Mouse (Mus musculus): ENCODE measurements around the gene Pde5a. TPM values are rescaled to one million over a fixed set of nuclear protein-coding genes. Genes with fewer than 3 reads are reported as not detected.

The Pde5a gene
- 10 to 100 TPM; 10.3 to 17.1 (median 12.9) TPM for total RNA-seq (2022)

DNA sequence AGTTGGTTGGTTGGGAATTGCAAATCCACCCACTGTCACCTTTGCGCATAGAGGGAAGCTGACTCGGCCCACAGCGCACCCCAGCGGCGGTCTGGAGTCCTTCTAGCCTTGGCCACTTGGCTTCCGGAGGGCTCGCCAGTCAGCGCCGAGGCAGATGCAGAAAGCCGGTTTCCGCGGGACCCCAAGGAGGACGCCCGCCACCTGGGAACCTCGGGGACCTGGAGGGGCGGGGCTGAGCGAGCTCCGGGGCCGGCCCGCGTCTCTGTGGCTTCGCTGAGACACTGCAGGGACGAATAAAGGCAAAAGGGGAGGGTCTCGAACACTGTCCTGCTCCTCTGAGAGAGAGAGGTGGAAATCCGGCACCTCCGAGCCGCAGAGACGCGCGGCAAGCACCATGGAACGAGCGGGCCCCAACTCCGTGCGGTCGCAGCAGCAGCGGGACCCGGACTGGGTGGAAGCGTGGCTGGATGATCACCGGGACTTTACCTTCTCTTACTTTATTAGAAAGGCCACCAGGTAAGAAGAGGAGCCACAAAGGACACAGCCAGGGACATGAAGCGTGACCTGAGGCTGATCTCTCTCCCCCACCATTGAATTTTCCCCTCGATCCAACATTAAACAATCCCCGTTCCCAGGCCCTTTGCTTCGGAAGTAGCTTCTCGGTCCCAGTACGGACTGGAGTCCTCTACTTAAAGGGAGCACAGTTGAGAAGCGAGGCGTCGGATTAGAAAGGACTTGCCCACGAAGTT lies at the start of gene Pde5a:
Gene Pde5a (plus strand): TSS at position 96 of the 749 bp plus-strand sequence.
- DNase-seq (ENCODE audit: low spot score in 2 of 2) = peak in 1 of 2 experiments; percentile 5

DNA sequence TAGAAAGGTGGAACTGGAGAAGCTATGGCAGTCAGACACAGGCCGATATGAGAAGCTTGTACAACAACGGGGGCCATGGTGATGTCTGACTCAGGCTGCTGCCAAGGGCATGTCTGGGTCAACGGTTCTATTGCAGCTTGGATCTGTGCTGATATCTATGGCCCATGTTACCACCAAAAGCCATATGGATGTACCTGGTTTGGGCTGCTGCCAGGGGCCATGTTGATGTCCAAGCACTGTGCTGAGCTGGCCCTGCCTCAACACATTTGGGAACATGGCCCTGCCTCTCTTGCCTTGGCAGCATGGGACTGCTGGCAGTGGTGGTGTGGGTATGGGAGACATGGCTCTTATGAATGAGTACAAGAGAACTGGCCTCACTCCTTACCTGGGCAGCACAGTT lies 47.9 kb upstream of the Pde5a start:
- no peak for DNase-seq (ENCODE audit: low spot score in 2 of 2)

DNA sequence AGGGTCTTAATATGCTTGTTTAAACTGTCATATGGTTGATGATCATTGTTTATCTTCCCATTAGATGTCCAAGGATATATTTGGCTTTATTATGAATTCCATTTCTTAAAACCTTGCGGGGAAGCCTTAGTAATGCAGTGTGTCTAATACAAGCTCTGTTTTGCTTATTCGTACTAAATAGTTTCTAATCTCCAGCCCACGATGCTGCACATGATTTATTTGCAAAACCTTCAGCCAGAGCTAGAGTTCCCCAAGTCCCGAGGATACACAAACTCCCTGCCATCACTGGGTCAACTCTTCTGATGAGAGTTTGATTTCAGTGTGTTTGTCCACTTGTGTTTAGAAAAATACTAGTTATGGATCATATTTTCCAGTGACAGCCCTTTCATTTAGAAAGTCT lies 46.4 kb upstream of the Pde5a start:
- no peak for DNase-seq (ENCODE audit: low spot score in 2 of 2)

DNA sequence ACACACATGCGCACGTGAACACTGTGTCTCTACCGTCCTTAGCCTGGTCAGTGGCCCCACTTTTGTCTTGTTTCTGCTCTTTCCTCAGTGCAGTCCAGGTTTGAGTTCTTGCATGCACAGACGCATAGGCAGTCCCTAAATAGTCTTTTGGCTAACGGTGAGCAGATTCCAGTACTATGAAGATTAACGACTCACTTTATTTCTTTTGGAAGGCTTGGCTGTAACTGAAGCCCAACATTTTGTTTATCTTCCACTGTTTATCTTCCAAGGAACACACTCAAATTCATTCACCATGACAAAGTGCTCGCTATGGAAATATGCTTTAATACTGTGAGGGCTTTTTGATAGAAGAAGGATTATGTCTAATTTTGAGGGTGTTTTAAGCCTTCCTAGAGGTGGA lies 43.9 kb upstream of the Pde5a start:
- no peak for DNase-seq (ENCODE audit: low spot score in 2 of 2)

DNA sequence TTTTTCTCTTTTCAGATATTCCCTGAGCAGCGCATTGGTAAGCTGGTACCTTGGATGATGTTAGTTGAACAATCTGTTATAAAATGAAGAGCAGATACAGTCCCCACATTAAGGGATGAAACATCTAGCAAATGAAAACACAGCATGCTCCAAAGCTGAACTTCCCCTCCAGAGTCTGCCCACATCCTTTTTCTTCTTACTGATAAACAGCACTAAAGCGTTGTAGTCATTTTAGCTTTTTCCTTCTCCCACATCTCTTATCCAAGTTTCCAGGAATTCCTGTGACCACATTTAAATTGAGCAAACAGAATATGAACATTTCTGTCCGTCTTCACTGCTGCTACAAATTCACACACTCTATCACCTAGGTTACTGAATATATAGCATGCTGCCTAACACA lies 35.7 kb upstream of the Pde5a start:
- DNase-seq (ENCODE audit: low spot score in 2 of 2) = no peak

DNA sequence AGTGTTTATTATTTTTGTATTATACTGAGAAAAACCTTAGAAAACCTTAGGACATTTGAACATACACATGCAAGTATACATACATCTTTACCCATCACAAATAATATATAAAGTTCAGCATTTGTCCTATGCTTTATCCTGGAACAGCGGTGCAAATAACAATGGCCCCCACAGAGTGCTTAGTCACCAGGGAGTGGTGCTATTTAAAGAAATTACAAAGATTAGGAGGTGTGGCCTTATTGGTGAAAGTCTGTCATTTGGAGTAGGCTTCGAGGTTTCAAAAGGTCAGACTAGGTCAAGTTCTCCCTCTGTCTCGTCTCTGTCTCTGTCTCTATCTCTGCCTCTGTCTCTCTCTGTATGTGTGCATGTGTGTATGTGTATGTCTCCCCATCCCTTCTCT lies 32.9 kb upstream of the Pde5a start:
- no peak for DNase-seq (ENCODE audit: low spot score in 2 of 2)

DNA sequence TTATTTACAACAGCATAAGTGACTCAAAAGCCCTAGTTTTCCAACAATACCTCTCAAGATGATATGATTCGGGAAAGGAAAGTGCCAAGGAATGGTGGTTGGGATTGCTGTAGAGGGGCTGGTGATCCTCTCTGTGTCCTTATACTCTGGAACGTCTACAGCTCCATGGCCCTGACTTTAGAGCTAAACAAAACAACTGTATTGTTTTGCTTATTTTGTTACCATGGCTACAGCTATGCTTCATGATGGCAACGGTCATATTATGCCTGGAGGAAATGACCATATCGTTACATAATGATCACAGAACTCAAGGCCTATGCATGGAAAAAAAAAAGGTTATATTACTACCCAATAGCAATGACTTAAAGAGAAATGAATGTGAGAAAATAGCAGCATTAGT lies 32.1 kb upstream of the Pde5a start:
- DNase-seq (ENCODE audit: low spot score in 2 of 2) = no peak

DNA sequence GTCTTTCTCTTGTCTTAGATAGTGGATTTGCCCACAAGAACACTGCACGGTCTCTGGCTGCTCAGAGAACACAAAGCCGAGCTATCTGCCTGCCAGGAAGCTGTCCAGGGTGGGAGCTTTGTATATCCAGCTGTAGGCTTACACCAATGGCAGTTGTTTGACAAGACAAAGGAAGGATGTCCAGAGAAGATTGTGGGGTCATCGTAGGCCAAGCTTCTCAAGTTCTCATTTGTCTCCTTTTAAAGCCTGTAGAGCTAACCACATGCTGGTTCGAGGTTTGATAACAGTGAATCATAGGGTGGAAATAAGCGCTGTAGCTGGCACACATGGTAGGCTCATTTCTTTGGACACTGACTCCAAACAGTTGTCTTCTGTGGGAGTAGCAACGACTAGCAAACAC lies 24.5 kb upstream of the Pde5a start:
- no peak for DNase-seq (ENCODE audit: low spot score in 2 of 2)

DNA sequence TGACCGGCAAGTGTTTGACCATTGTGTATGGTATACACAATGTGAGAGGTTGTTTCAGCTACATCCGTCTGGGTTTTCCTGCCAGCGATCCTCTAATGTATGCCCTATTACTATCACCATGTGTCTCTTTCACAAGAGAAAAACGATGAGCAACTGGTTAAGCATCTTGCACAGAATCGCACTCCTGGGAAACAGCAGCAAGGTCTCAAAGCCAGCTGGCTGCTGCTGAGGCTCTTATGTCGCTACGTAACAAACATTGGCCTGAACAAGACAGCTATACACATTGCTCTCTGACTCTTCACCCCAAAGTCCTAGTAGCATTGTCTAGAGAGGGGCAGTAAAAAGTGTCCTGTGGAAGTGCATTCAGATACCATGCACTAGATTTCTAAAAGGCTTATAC lies 23.5 kb upstream of the Pde5a start:
- no peak for DNase-seq (ENCODE audit: low spot score in 2 of 2)

DNA sequence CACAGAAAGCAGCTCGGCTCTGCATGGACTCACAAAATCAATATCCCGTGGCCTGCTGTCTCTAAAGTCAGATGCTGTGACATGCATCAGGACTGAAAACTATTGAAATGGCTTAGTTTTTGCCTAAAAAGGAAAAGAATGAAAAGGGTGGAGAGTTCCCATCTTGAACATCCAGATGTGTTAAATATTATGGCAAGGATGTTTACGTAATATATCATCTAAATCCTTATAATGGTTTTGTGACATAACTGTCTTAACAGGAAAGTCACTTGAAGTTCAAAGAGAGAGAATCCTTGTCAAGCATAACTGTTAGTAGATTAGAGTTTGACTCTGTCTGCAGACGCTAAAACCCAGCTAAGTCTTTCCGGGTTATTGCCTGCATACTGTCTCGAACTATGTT lies 20.3 kb upstream of the Pde5a start:
- no peak for DNase-seq (ENCODE audit: low spot score in 2 of 2)

DNA sequence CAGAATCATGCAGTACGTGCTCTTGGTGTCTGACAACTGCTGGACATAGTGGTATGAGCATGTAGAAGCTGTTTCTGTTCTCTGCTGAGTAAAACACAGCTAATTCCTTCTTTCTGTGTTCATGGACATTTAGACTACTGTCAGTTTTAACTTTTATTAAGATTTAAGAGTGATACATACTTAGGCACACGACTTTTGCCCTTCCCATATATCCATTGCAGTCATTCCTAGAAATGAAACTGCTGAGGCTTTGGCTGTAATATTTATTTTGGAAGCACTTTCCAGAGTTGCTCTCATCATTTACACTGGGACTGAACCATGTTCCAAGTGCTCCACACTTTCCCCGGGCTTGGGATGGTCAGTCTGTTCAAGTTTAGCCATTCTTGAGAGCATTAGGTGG lies 18.6 kb upstream of the Pde5a start:
- no peak for DNase-seq (ENCODE audit: low spot score in 2 of 2)

DNA sequence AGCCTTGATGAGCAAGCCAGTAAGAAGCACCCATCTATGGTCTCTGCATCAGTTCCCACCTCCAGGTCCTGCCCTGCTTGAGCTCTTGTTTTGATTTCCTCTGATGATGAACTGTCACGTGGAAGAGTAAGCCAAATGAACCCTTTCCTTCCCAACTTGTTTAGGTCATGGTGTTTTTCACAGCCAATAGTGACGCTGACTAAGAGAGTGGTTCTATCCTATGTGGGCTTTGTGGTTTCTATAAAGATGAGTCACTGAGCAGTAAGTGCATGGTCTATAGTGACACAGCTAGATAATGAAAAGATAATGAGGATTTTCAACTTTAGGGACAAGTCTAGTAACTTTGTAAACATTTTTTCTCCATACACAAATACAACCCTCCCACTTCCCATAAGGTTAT lies 10.1 kb upstream of the Pde5a start:
- DNase-seq (ENCODE audit: low spot score in 2 of 2) = no peak

DNA sequence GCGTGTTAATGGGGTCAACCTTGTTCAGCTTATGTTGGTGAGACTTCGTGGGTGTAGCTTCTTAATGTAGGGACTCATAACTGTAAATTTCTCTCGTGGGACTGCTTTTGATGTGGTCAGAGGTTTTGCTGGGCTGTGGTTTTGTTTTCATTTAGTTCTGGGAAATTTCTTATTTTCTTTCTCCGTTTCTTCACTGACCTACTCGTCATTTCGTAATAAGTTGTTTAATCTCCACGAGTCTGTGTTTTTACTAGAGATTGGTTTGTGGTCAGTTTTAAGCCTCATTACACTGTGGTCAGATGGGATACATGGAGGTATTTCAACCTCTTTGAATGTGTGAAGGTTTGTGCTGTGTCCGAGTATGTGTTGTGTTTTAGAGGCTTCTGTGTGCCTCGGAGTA lies 7.2 kb upstream of the Pde5a start:
- no peak for DNase-seq (ENCODE audit: low spot score in 2 of 2)

DNA sequence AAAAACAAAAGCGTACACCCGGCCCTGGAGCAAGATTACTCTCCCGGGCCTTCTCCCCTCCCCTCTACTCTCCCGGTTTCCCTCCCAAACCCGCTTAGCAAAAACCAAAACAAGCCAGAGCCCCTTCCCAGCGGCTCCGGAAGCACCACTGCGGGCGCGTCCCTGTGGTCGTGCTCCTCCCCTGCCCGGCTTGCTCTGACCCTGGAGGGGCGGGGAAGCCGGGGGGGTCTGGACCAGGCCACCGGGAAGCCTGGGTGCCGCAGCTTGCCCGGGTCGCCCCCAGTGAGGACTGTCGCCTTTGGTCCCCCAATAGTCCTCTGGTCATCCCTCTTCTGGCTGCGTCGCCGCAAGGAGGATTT lies 833 bp downstream of the Pde5a start:
- no peak for DNase-seq (ENCODE audit: low spot score in 2 of 2)

DNA sequence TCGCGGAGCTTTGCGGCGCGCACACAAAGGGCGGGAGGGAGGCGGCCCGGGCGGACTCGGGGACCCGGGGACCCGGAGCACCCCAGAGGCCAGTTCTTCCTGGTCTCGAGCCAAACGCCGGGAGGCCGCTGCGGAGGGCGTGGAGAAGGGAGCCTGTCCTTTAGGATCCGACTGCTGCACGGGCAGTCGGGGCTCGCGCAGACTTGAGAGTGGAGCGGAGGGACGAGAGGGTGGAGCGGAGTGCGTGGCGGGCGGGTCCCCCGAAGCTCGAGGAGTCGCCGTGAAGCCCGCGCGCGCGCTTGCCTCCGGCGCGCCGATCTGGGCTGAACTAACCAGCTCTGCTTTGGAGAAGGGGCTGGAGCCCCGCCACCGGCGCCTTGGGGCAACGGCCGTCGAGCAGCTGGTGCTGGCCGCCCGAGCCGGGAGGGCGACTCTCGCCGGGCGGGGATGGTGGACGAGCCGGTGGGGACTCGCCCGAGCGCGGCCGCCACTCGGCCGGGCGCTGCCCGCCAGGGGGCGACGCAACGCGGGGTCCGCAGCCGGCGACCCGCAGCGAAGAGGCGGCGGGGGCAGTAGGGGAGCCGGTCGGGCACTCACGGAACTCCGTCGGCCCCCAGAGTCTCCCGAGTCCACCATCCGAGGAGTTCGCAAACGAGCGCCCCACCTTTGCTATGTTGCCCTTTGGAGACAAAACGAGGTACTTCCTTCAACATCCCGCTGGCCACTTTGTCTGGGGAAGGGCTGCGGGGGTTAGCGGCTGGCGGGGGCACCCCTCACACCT lies 1.4 kb downstream of the Pde5a start:
- DNase-seq (ENCODE audit: low spot score in 2 of 2) = peak; percentile 8 to 20

DNA sequence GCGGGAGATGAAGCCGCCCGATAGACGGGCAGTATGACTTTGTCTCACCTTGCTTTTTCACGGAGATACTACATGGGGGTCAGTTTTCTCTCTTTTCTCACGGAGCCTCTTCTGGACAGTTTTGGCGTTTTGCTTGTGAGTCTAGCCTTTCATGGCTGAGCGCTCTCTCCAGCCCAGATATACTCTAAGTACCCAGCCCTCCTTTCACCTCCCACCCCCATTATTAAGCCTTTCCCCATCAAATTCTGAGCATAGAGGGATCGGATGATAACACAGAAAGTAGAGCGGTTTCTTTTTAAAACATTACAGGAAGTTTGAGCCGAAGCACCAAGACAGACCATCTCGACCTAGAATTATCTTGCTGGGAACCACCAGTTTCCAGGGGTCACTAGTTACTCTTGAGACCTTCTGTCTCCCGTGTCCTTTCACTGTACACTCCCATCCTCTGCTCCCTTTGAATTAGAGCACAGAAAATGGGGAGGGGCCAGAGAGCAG lies 2.0 kb downstream of the Pde5a start:
- no peak for DNase-seq (ENCODE audit: low spot score in 2 of 2)

DNA sequence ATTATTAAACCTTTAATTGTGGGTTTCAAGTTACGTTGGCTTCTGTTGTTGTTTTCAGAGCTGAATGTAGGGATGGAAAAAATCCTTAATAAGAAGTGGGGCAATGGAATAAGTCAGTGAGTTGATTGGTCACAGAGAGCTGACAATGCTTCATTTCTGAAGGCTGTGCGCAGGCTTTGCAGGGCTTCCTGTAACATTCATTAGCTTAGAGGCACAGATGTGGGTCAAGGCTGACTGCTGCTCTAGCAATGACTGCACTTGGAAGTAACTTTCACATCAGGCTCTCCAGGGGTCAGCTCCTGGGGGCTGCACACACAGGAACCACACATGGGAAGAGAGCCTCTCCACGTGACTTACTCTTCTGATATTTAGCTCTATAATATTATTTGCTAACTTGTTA lies 5.1 kb downstream of the Pde5a start:
- DNase-seq (ENCODE audit: low spot score in 2 of 2) = no peak

DNA sequence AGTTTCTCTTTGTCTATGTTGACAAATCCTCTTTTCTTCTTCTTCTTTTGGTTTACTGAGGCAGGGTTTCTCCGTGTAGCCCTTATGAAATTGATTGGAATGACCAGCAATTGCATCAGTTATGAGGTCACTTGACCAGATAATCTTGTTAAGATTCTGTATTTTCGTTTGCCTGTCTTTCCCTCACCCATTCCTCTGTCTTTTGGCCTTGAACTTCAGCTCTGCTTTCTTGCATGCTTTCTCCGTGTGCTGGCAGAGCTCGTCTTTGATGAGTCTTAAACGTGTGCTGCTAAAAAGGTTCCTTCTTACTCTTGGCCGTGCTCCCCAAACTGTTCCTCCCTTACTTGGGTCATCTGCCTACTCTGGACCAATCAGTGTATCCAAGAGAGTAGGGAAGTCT lies 5.6 kb downstream of the Pde5a start:
- no peak for DNase-seq (ENCODE audit: low spot score in 2 of 2)

DNA sequence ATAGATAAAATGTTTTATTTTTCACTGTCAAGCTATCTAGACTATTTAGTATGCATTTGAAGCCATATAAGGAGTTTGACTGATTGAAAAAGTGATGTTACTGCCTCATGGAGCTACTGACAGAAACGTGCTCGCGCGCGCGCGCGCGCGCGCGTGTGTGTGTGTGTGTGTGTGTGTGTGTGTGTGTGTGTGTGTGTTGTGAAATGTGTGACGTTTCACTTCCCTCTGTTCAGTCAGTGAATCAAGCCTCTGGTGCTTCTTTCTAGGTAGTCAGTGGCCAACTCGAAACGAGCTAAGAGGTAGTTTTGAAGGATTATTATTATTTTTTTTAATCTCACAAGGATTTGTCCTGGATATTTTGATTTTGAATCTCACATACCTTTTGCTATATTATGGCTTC lies 10.7 kb downstream of the Pde5a start:
- DNase-seq (ENCODE audit: low spot score in 2 of 2) = no peak

DNA sequence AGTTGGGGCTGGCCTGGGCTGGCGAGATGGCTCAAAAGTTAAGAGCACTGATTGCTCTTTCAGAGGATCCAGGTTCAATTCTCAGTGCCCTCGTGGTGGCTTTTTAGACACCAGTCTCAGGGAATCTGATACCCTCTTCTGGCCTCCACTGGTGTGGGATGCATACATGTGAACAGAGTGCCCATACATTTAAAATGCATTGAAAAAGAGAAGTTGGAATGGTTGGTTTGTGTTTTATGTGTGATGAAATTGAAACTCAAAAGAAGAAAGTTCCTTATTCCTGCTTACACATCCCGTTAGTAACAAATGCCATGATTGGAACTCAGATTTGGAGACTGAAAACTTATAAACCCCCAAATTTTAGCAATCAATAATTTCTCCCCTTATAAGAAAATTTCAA lies 15.5 kb downstream of the Pde5a start:
- DNase-seq (ENCODE audit: low spot score in 2 of 2) = no peak

DNA sequence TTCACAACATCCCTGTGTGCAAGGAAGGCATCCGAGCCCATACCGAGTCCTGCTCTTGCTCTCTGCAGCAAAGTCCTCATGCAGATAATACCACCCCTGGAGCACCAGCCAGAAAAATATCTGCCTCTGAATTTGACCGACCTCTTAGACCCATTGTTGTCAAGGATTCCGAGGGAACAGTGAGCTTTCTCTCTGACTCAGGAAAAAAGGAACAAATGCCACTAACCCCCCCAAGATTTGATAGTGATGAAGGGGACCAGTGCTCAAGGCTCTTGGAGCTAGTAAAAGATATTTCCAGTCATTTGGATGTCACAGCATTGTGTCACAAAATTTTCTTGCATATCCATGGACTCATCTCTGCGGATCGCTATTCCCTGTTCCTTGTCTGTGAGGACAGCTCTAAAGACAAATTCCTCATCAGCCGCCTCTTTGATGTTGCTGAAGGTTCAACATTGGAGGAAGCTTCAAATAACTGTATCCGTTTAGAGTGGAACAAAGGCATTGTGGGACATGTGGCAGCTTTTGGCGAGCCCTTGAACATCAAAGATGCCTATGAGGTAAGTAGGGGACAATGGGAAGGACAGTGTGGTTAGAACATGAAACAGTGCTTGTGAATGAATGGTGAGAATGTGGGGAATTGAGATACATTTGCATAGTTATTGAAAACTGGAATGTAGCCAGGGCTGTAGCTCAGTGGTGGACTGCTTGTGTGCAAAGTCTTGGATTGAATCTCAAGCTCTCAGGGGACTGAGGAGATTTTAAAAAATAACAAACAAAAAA lies 19.4 kb downstream of the Pde5a start:
- no peak for DNase-seq (ENCODE audit: low spot score in 2 of 2)

DNA sequence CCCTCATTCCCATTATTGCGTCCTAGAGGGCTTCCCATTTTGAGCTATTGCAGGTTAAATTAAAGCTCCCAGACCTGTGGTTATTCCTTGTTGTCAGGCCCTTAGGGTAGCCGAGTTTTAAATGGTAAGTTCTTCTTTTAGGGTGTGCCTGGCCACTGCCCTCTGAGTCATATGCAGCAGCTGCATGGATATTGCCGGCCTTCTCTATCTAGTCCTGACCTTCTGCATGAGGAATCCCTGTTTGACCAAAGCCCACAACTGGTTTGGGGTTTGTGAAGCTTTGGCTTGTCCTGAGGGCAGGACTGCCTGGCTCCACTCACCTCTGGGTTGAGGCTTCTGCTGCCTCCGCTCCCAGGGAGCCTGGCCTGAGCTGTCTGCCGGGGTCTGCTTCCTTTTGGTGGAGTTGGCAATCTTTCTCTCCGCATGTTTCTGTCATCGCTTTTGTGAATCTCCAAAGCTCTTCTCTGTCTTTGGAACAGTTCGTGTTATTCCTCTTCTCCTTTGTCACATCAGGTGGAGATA lies 34.6 kb downstream of the Pde5a start:
- DNase-seq (ENCODE audit: low spot score in 2 of 2) = no peak
